ENCODE assay signal across 23 mouse cellular contexts in the genomic region with DNA sequence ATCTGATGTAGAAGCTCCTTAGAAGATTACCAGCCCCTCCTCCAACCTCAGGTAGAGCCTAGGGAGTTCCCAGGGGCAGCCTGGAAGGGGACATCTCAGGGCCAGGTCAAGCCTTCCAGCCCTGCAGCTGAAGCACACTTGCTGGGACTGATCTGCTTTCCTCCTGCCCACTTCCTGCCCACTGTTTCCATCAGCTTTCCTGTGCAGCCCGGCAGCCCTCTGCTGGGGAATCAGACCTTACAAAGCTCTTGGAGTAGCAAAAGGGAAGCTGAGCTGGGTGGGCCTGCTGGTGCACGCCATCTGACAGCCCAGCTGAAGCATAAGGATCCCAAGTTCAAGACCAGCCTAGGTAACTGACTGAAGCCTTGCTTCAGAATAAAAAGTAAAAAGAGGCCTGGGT. TPM values are rescaled to one million over a fixed set of nuclear protein-coding genes. Genes with fewer than 3 reads are reported as not detected.
DNase-seq lines count a peak whose midpoint lies in the region; ATAC-seq and TF ChIP-seq lines count a peak whose summit lies in the region.
"Had no signal": no experiment of that assay in that cellular context is flagged by ENCODE, and none has a peak within 500 bp of the region (broad histone marks: within the 10 kb centered on the region; RNA-seq: fewer than 3 reads in every experiment).

No protein-coding gene starts in this region.

- TF ChIP-seq EP300 in liver, embryonic 14.5 days (IDR thresholded peaks at IDR 0.05; ENCODE audit: low read depth): no peak

- intact Hi-C loops in left cerebral cortex, postnatal 10 days (cut with DNase I): no loop called here

- 0 out of 2 replicates have a peak, but pooled peaks have one; percentile 10 for TF ChIP-seq CTCF in liver, embryonic 14.5 days (IDR thresholded peaks at IDR 0.05; ENCODE audit: low read depth)

- ATAC-seq in liver, embryonic 14.5 days (ENCODE audit: insufficient read depth): no peak
- ATAC-seq in liver, embryonic 12.5 days: no peak
- ATAC-seq in common myeloid progenitor, adult 5-6 weeks (replicated peaks; ENCODE audit: low read depth, poor library complexity, severe bottlenecking): peak; percentile 98
- peak; percentile 92 for ATAC-seq in megakaryocyte progenitor cell, adult 5-6 weeks (replicated peaks; ENCODE audit: poor library complexity)
- ATAC-seq: forebrain, embryonic 13.5 days; intestine, embryonic 15.5 days; Patski had no signal

- 43% methylated on average over 2 of the region's 2 CpGs for WGBS in liver, embryonic 14.5 days (ENCODE audit: insufficient replicate concordance)
- 32% methylated on average over 2 of the region's 2 CpGs for WGBS in liver, embryonic 12.5 days (ENCODE audit: insufficient replicate concordance)

- H3K9me3 ChIP-seq in liver, embryonic 14.5 days (ENCODE audit: control insufficient read depth, low read length): no peaks in the 10 kb centered on the region
- H3K9me3 ChIP-seq in liver, embryonic 12.5 days (replicated peaks): no peaks in the 10 kb centered on the region
- H3K9me3 ChIP-seq: embryonic facial prominence, embryonic 12.5 days; forebrain, embryonic 13.5 days; hindbrain, embryonic 13.5 days; intestine, embryonic 15.5 days; lung, embryonic 15.5 days had no signal

- no peaks in the 10 kb centered on the region for H3K27me3 ChIP-seq in liver, embryonic 14.5 days (ENCODE audit: control insufficient read depth, insufficient read depth, low read length)
- H3K27me3 ChIP-seq in liver, embryonic 12.5 days (replicated peaks): peaks cover 9% of the 10 kb centered on the region; the same call in 1 of the 2 replicates
- H3K27me3 ChIP-seq: embryonic facial prominence, embryonic 12.5 days; forebrain, embryonic 13.5 days; hindbrain, embryonic 13.5 days; intestine, embryonic 15.5 days; lung, embryonic 15.5 days; Patski had no signal

- no peak overlapping the region for H3K4me3 ChIP-seq in liver, embryonic 14.5 days (ENCODE audit: insufficient read depth in 1 of 2, low read depth in 2 of 2, low read length in 2 of 2)
- H3K4me3 ChIP-seq in liver, embryonic 12.5 days: no peak overlapping the region
- H3K4me3 ChIP-seq: embryonic facial prominence, embryonic 12.5 days; erythroblast, embryonic 14.5 days; forebrain, embryonic 13.5 days; heart, adult 2 months; hindbrain, embryonic 13.5 days; intestine, embryonic 15.5 days; lung, embryonic 15.5 days had no signal

- DNase-seq in liver, embryonic 14.5 days (ENCODE audit: low read depth in 3 of 3, low spot score in 3 of 3): no peak
- peak; percentile 57 for DNase-seq in CD4-positive helper T cell, adult 2 months (ENCODE audit: low read depth, low spot score)
- DNase-seq in left cerebral cortex, postnatal 10 days (ENCODE audit: extremely low spot score in 1 of 2, low spot score in 2 of 2): no peak
- no peak for DNase-seq in layer of hippocampus, postnatal 25 days (ENCODE audit: extremely low spot score in 1 of 2, low spot score in 1 of 2)
- DNase-seq: adrenal gland, postnatal 10 days; B cell, adult 2 months; cerebellum, adult 9-11 months; gastrocnemius, postnatal 10 days; heart, adult 2 months; left cerebral cortex, postnatal 4 days; liver; right cerebral cortex, postnatal 4 days had no signal

- no peak overlapping the region for H3K9ac ChIP-seq in liver, embryonic 14.5 days (replicated peaks)
- H3K9ac ChIP-seq in liver, embryonic 12.5 days: no peak overlapping the region
- H3K9ac ChIP-seq: embryonic facial prominence, embryonic 12.5 days; forebrain, embryonic 13.5 days; hindbrain, embryonic 13.5 days; intestine, embryonic 15.5 days; lung, embryonic 15.5 days had no signal

- no peaks in the 10 kb centered on the region for H3K4me1 ChIP-seq in liver, embryonic 14.5 days (replicated peaks; ENCODE audit: control insufficient read depth in 2 of 2, insufficient read depth in 2 of 2, low read length in 1 of 2)
- H3K4me1 ChIP-seq in liver, embryonic 12.5 days: no peaks in the 10 kb centered on the region
- H3K4me1 ChIP-seq: embryonic facial prominence, embryonic 12.5 days; forebrain, embryonic 13.5 days; hindbrain, embryonic 13.5 days; lung, embryonic 15.5 days had no signal

- no peak overlapping the region for H3K4me2 ChIP-seq in liver, embryonic 14.5 days (ENCODE audit: low read depth)
- no peak overlapping the region for H3K4me2 ChIP-seq in liver, embryonic 12.5 days
- H3K4me2 ChIP-seq: embryonic facial prominence, embryonic 12.5 days; forebrain, embryonic 13.5 days; hindbrain, embryonic 13.5 days; intestine, embryonic 15.5 days; lung, embryonic 15.5 days had no signal

- H3K36me3 ChIP-seq in liver, embryonic 14.5 days (replicated peaks; ENCODE audit: control insufficient read depth, insufficient read depth, low read depth): no peaks in the 10 kb centered on the region
- no peaks in the 10 kb centered on the region for H3K36me3 ChIP-seq in liver, embryonic 12.5 days
- H3K36me3 ChIP-seq: embryonic facial prominence, embryonic 12.5 days; hindbrain, embryonic 13.5 days; intestine, embryonic 15.5 days; lung, embryonic 15.5 days had no signal

- no peak overlapping the region for H3K27ac ChIP-seq in liver, embryonic 14.5 days
- H3K27ac ChIP-seq in liver, embryonic 12.5 days: no peak overlapping the region
- H3K27ac ChIP-seq: embryonic facial prominence, embryonic 12.5 days; forebrain, embryonic 13.5 days; heart, adult 2 months; hindbrain, embryonic 13.5 days; intestine, embryonic 15.5 days; lung, embryonic 15.5 days; stomach, postnatal 0 days had no signal

RNA-seq across cellular contexts. Expression of a gene that starts 17.2 kb away (rescaled TPM):
- 5.4 and 6.9 TPM in 2 replicates for polyA plus RNA-seq in liver, embryonic 14.5 days (2012; rRNA removed)
- polyA plus RNA-seq in liver, embryonic 14.5 days (2014; fragmentation: Nextera tagmentation; extraction: Ambion mirVana): 4.6 and 4.8 TPM in 2 replicates
- 13.3 and 14.3 TPM in 2 replicates for polyA plus RNA-seq in liver, embryonic 12.5 days (2016; fragmentation: Nextera tagmentation; extraction: Ambion mirVana)
- 53.1 and 60.7 TPM in 2 replicates for total RNA-seq in common myeloid progenitor, adult 5-6 weeks (2017)
- 37.1 and 41.2 TPM in 2 replicates for total RNA-seq in megakaryocyte progenitor cell, adult 5-6 weeks (2015)
- 42.0 and 53.9 TPM in 2 replicates for total RNA-seq in megakaryocyte progenitor cell, adult 5-6 weeks (2017)
- 1 to 10 TPM; 3.1 to 3.4 TPM for total RNA-seq in left cerebral cortex, postnatal 10 days (2021)
- 1 to 10 TPM; 4.4 to 5.0 TPM for total RNA-seq in layer of hippocampus, postnatal 25 days (2021)

RNA-seq across cellular contexts. Expression of a gene that starts 17.6 kb away (rescaled TPM):
- polyA plus RNA-seq in liver, embryonic 14.5 days (2012; rRNA removed): 2.8 and 3.4 TPM in 2 replicates
- polyA plus RNA-seq in liver, embryonic 14.5 days (2014; fragmentation: Nextera tagmentation; extraction: Ambion mirVana): 1.7 and 2.7 TPM in 2 replicates
- 6.1 and 7.3 TPM in 2 replicates for polyA plus RNA-seq in liver, embryonic 12.5 days (2016; fragmentation: Nextera tagmentation; extraction: Ambion mirVana)
- total RNA-seq in common myeloid progenitor, adult 5-6 weeks (2017): 2.9 and 5.8 TPM in 2 replicates
- 1.1 and 1.5 TPM in 2 replicates for total RNA-seq in megakaryocyte progenitor cell, adult 5-6 weeks (2015)
- total RNA-seq in megakaryocyte progenitor cell, adult 5-6 weeks (2017): 0.64 and 1.1 TPM in 2 replicates
- 10 to 100 TPM; 15.9 to 18.9 TPM for total RNA-seq in left cerebral cortex, postnatal 10 days (2021)
- total RNA-seq in layer of hippocampus, postnatal 25 days (2021): 10 to 100 TPM; 15.4 to 16.2 TPM

RNA-seq across cellular contexts. Expression of a gene that starts 35.3 kb away (rescaled TPM):
- 1.5 and 2.2 TPM in 2 replicates for polyA plus RNA-seq in liver, embryonic 14.5 days (2012; rRNA removed)
- 1.2 and 3.2 TPM in 2 replicates for polyA plus RNA-seq in liver, embryonic 14.5 days (2014; fragmentation: Nextera tagmentation; extraction: Ambion mirVana)
- polyA plus RNA-seq in liver, embryonic 12.5 days (2016; fragmentation: Nextera tagmentation; extraction: Ambion mirVana): 5.1 and 5.6 TPM in 2 replicates
- total RNA-seq in common myeloid progenitor, adult 5-6 weeks (2017): 14.1 and 23.1 TPM in 2 replicates
- 2.9 and 4.4 TPM in 2 replicates for total RNA-seq in megakaryocyte progenitor cell, adult 5-6 weeks (2015)
- 13.9 and 18.7 TPM in 2 replicates for total RNA-seq in megakaryocyte progenitor cell, adult 5-6 weeks (2017)
- total RNA-seq in left cerebral cortex, postnatal 10 days (2021): 10 to 100 TPM; 19.7 to 20.6 TPM
- total RNA-seq in layer of hippocampus, postnatal 25 days (2021): 10 to 100 TPM; 13.9 to 16.7 TPM
- polyA plus RNA-seq: erythroblast, embryonic 14.5 days had no signal

RNA-seq across cellular contexts. Expression of a gene that starts 47.9 kb away (rescaled TPM):
- polyA plus RNA-seq in liver, embryonic 14.5 days (2012; rRNA removed): 24.1 and 41.3 TPM in 2 replicates
- 64.4 and 68.0 TPM in 2 replicates for polyA plus RNA-seq in liver, embryonic 14.5 days (2014; fragmentation: Nextera tagmentation; extraction: Ambion mirVana)
- 76.2 and 81.9 TPM in 2 replicates for polyA plus RNA-seq in liver, embryonic 12.5 days (2016; fragmentation: Nextera tagmentation; extraction: Ambion mirVana)
- total RNA-seq in common myeloid progenitor, adult 5-6 weeks (2017): 8.3 and 11.1 TPM in 2 replicates
- total RNA-seq in megakaryocyte progenitor cell, adult 5-6 weeks (2015): 74.0 and 86.1 TPM in 2 replicates
- total RNA-seq in megakaryocyte progenitor cell, adult 5-6 weeks (2017): 19.1 and 35.2 TPM in 2 replicates
- total RNA-seq in left cerebral cortex, postnatal 10 days (2021): 10 to 100 TPM; 78.2 to 86.0 TPM
- total RNA-seq in layer of hippocampus, postnatal 25 days (2021): 10 to 100 TPM; 76.3 to 82.6 TPM

Comparison
In these comparisons a context has a peak if more than half of its experiments do, and no peak if none do; other contexts are left out.
1. ATAC-seq: peak in common myeloid progenitor, adult 5-6 weeks (single experiment) and megakaryocyte progenitor cell, adult 5-6 weeks (single experiment); none in liver, embryonic 14.5 days (single experiment) and liver, embryonic 12.5 days (single experiment).